Mouse (Mus musculus) myocyte (in vitro differentiated cells): ENCODE measurements around the gene Bcdin3d. TPM values are rescaled to one million over a fixed set of nuclear protein-coding genes. Genes with fewer than 3 reads are reported as not detected.

Source experiments
- H3K27me3 ChIP-seq: one replicate; pipeline ENCODE4 v1.6.1; 2011; ENCODE audit not compliant: control insufficient read depth, insufficient read depth, insufficient read length
- H3K36me3 ChIP-seq: one replicate; pipeline ENCODE4 v1.6.1; 2011; ENCODE audit not compliant: control insufficient read depth, insufficient read depth
- H3K4me2 ChIP-seq: one replicate; pipeline ENCODE4 v1.6.1; 2011; ENCODE audit warnings: low read depth, control low read depth
- H3K4me3 ChIP-seq: one replicate; pipeline ENCODE4 v1.5.1; 2011; ENCODE audit warnings: mild to moderate bottlenecking, control low read depth, moderate library complexity
- H3K79me2 ChIP-seq: one replicate; pipeline ENCODE4 v1.6.1; 2011; ENCODE audit not compliant: control insufficient read depth, insufficient read depth
- H3ac ChIP-seq: one replicate; pipeline ENCODE4 v1.6.1; 2011; ENCODE audit not compliant: control insufficient read depth, insufficient read length
- CEBPB ChIP-seq: IDR thresholded peaks from 2 replicates; pipeline ENCODE4 v1.6.1; 2011; ENCODE audit warnings: mild to moderate bottlenecking, moderate library complexity; ENCODE audit not compliant: poor library complexity, insufficient read depth, severe bottlenecking
- E2F4 ChIP-seq: IDR thresholded peaks from one replicate; pipeline ENCODE4 v1.6.1; 2011; ENCODE audit warnings: mild to moderate bottlenecking, control low read depth, moderate library complexity; ENCODE audit not compliant: insufficient read depth
- MAX ChIP-seq: IDR thresholded peaks from one replicate; pipeline ENCODE4 v1.6.1; 2011; ENCODE audit warnings: low read depth, mild to moderate bottlenecking, control low read depth
- MYOD1 ChIP-seq, 3 experiments: IDR thresholded peaks; one replicate each; pipeline ENCODE4 v1.6.1; 2011; ENCODE audit warnings: control low read depth in 2 of 3, low read depth in 2 of 3, mild to moderate bottlenecking in 2 of 3, moderate library complexity in 1 of 3; ENCODE audit not compliant: insufficient read length in 2 of 3, control insufficient read depth in 1 of 3
- MYOG ChIP-seq, 3 experiments: IDR thresholded peaks; one replicate each; pipeline ENCODE4 v1.6.1; 2011; ENCODE audit warnings: control low read depth in 2 of 3, low read depth in 2 of 3, mild to moderate bottlenecking in 2 of 3; ENCODE audit not compliant: insufficient read length in 2 of 3, control insufficient read depth in 1 of 3, insufficient read depth in 1 of 3
- POLR2A ChIP-seq: IDR thresholded peaks from one replicate; pipeline ENCODE4 v1.6.1; 2011; ENCODE audit warnings: low read depth, mild to moderate bottlenecking, control low read depth, moderate library complexity; ENCODE audit not compliant: insufficient read length
- POLR2AphosphoS2 ChIP-seq: IDR thresholded peaks from one replicate; pipeline ENCODE4 v1.6.1; 2011; ENCODE audit warnings: low read depth, control low read depth; ENCODE audit not compliant: insufficient read length
- REST ChIP-seq: IDR thresholded peaks from one replicate; pipeline ENCODE4 v1.6.1; 2011; ENCODE audit warnings: mild to moderate bottlenecking, control low read depth, moderate library complexity; ENCODE audit not compliant: insufficient read depth, insufficient read length
- SRF ChIP-seq: IDR thresholded peaks from one replicate; pipeline ENCODE4 v1.6.1; 2011; ENCODE audit warnings: low read depth; ENCODE audit not compliant: control insufficient read depth, insufficient read length
- TCF12 ChIP-seq: IDR thresholded peaks from one replicate; pipeline ENCODE4 v1.6.1; 2011; ENCODE audit warnings: mild to moderate bottlenecking, control low read depth; ENCODE audit not compliant: poor library complexity, insufficient read depth, severe bottlenecking
- TCF3 ChIP-seq: IDR thresholded peaks from one replicate; pipeline ENCODE4 v1.6.1; 2011; ENCODE audit warnings: low read depth, control low read depth; ENCODE audit not compliant: insufficient read length
- USF1 ChIP-seq: IDR thresholded peaks from one replicate; pipeline ENCODE4 v1.6.1; 2011; ENCODE audit warnings: low read depth, mild to moderate bottlenecking, control low read depth, moderate library complexity
- polyA plus RNA-seq: library from polyadenylated mRNA; unstranded; fragments of >200 nt; fragmentation: generic; extraction: Trizol; gene quantifications from one replicate; pipeline ENCODE4 v1.2.1, GENCODE M21; 2012; ENCODE audit warnings: missing spikeins

Gene Bcdin3d
- 11.8 TPM for polyA plus RNA-seq

GRCm38 (mm10) chr15:99474576-99474926 is at the start of gene Bcdin3d:
TSS of gene Bcdin3d (minus strand) at chr15:99474730.
- H3K4me2 ChIP-seq = peak within 1 kb of the TSS; percentile 75
- H3K4me3 ChIP-seq = peak within 1 kb of the TSS; percentile 76
- TF ChIP-seq TCF12 (no peak), MAX (no peak), POLR2A (peak; percentile 69), E2F4 (peak; percentile 61)

GRCm38 (mm10) chr15:99520306-99520705 is 45.8 kb upstream of the Bcdin3d start:
- H3K4me2 ChIP-seq = no peak overlapping the region
- H3ac ChIP-seq = no peak overlapping the region
- no peaks in the 10 kb centered on the region for H3K36me3 ChIP-seq
- H3K4me3 ChIP-seq = no peak overlapping the region
- no peak for TF ChIP-seq CEBPB
- TF ChIP-seq MYOG (IDR thresholded peaks at IDR 0.05; ENCODE audit: control insufficient read depth in 1 of 3, insufficient read depth in 1 of 3, insufficient read length in 2 of 3, low read depth in 2 of 3) = no peak
- no peak for TF ChIP-seq MYOD1 (IDR thresholded peaks at IDR 0.05; ENCODE audit: control insufficient read depth in 1 of 3, insufficient read length in 2 of 3, low read depth in 2 of 3)
- no peak for TF ChIP-seq E2F4
- TF ChIP-seq POLR2AphosphoS2 = no peak
- no peak for TF ChIP-seq POLR2A
- TF ChIP-seq REST = no peak
- no peak for TF ChIP-seq TCF3
- H3K27me3 ChIP-seq = no peaks in the 10 kb centered on the region
- no peaks in the 10 kb centered on the region for H3K79me2 ChIP-seq

More at GRCm38 (mm10) chr15:99474576-99474926, at the start of gene Bcdin3d:
- no peaks in the 10 kb centered on the region for H3K36me3 ChIP-seq
- peak within 1 kb of the TSS; percentile 40 for H3ac ChIP-seq
- H3K79me2 ChIP-seq = peaks cover 12% of the 10 kb centered on the region
- H3K27me3 ChIP-seq = no peaks in the 10 kb centered on the region

- Histone ChIP-seq H3K4me3 (no peak overlapping the region), H3K4me2 (no peak overlapping the region), H3K36me3 (no peaks in the 10 kb centered on the region), H3ac (no peak overlapping the region), H3K27me3 (no peaks in the 10 kb centered on the region), H3K79me2 (no peaks in the 10 kb centered on the region)
- TF ChIP-seq CEBPB (no peak), USF1 (no peak), REST (no peak), POLR2AphosphoS2 (no peak)
These were observed 45.1 kb upstream of the Bcdin3d start for GRCm38 (mm10) chr15:99519626-99520025.

- no peak overlapping the region for H3K4me3 ChIP-seq
- H3ac ChIP-seq = no peak overlapping the region
- H3K27me3 ChIP-seq = no peaks in the 10 kb centered on the region
- no peak overlapping the region for H3K4me2 ChIP-seq
- no peaks in the 10 kb centered on the region for H3K36me3 ChIP-seq
- no peaks in the 10 kb centered on the region for H3K79me2 ChIP-seq
- TF ChIP-seq MAX (no peak), CEBPB (no peak), POLR2AphosphoS2 (no peak), POLR2A (no peak), REST (no peak), SRF (no peak), TCF12 (no peak), E2F4 (no peak), MYOG (IDR thresholded peaks at IDR 0.05; ENCODE audit: control insufficient read depth in 1 of 3, insufficient read depth in 1 of 3, insufficient read length in 2 of 3, low read depth in 2 of 3) (no peak), TCF3 (no peak), USF1 (no peak), MYOD1 (IDR thresholded peaks at IDR 0.05; ENCODE audit: control insufficient read depth in 1 of 3, insufficient read length in 2 of 3, low read depth in 2 of 3) (no peak)
These were observed 43.2 kb upstream of the Bcdin3d start for GRCm38 (mm10) chr15:99517715-99518114.

- no peak overlapping the region for H3K4me3 ChIP-seq
- H3ac ChIP-seq = no peak overlapping the region
- H3K36me3 ChIP-seq = no peaks in the 10 kb centered on the region
- no peaks in the 10 kb centered on the region for H3K27me3 ChIP-seq
- no peaks in the 10 kb centered on the region for H3K79me2 ChIP-seq
- TF ChIP-seq MYOG (IDR thresholded peaks at IDR 0.05; ENCODE audit: control insufficient read depth in 1 of 3, insufficient read depth in 1 of 3, insufficient read length in 2 of 3, low read depth in 2 of 3) (no peak), CEBPB (no peak), TCF12 (no peak), POLR2A (no peak), SRF (no peak)
- H3K4me2 ChIP-seq = no peak overlapping the region
These were observed 42.2 kb upstream of the Bcdin3d start for GRCm38 (mm10) chr15:99516715-99517114.
